Mouse (Mus musculus): ENCODE data around the gene Ap2a1. TPM values are rescaled to one million over a fixed set of nuclear protein-coding genes. Genes with fewer than 3 reads are reported as not detected.
A peak's percentile ranks its signal among the peaks of the same experiment; 100 is the strongest.

Ap2a1 gene
- polyA plus RNA-seq, 1 experiment from 2014 or later: 70.1 TPM

DNA sequence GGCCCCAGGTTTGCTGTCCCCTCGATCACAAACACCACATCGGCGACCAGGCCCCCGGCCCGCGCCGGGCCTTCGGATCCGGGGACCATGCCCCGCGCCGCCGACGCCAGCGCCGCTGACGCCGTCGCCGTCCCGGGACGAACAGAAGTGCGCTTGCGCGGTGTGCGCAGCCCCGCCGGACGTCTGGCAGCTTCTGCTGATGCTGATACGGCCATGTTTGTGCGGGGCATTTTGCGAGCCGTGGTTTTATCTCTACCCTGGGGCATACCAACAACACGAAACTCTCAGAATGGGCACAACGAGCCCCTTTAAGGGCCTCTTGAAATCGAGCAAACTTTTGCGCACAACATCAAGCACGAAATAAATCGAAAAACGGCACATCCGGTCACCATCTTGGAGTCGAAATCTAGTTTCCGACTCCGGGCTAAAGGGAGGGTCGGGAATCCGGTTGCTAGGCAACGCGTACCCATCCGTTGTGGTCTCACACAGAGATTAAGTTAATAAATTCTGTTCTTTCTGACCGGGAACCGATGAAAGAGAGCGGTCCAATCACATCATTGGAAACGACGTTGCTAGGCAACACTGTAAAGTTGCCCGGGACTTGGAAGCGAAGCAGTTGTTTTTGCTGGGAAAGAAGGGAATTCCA lies 36.9 kb downstream of the Ap2a1 start, which contains the start of gene Med25:
TSS of gene Med25 (minus strand) at position 437 of the 646 bp plus-strand sequence.
- under 1% methylated on average over 56 of the region's 56 CpGs for WGBS
- Histone ChIP-seq H3K27me3 (ENCODE audit: control insufficient read depth, insufficient read depth, low read length) (no peaks in the 10 kb centered on the region), H3K27ac (replicated peaks; ENCODE audit: low read depth, low read length) (peak within 1 kb of the TSS; percentile 90), H3K4me1 (ENCODE audit: control insufficient read depth, insufficient read depth, low read length) (peaks cover 4% of the 10 kb centered on the region; the same call in 1 of the 2 replicates), H3K36me3 (replicated peaks; ENCODE audit: control insufficient read depth, insufficient read depth, low read depth, low read length) (peaks cover 4% of the 10 kb centered on the region), H3K4me2 (ENCODE audit: low read depth, low read length) (peak within 1 kb of the TSS; percentile 88), H3K9me3 (replicated peaks; ENCODE audit: control insufficient read depth, low read length) (no peaks in the 10 kb centered on the region), H3K9ac (replicated peaks; ENCODE audit: low read length) (peak within 1 kb of the TSS; percentile 89), H3K4me3 (ENCODE audit: low read depth, low read length) (peak within 1 kb of the TSS; percentile 92)
- ATAC-seq (replicated peaks; ENCODE audit: insufficient number of reproducible peaks, low FRiP score, low TSS enrichment, low read depth) (peak; percentile 60), DNase-seq (ENCODE audit: low spot score) (peak; percentile 98)

DNA sequence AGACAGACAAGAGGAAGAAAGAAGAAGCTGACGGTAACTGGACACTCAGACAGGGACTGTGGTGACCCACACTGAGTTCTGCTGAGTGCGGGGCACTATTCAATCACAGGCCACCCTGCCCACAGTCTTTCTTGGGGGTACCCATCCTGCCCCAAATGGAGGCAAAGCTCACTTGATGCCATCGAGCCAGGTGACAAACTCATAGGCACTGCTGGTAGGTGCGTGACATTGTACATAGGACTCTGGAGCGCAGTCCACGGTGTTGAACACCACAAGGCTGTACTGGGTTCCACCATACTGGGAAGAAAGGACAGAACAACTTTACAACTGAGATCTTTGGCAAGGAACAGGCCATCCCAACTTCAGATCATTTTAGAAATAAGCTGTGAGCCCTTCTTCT lies 37.7 kb downstream of the Ap2a1 start:
- DNase-seq (ENCODE audit: low spot score) (no peak), ATAC-seq (replicated peaks; ENCODE audit: insufficient number of reproducible peaks, low FRiP score, low TSS enrichment, low read depth) (no peak)
- H3K36me3 ChIP-seq (replicated peaks; ENCODE audit: control insufficient read depth, insufficient read depth, low read depth, low read length): peaks cover 4% of the 10 kb centered on the region
- no peak overlapping the region for H3K27ac ChIP-seq (replicated peaks; ENCODE audit: low read depth, low read length)
- no peaks in the 10 kb centered on the region for H3K9me3 ChIP-seq (replicated peaks; ENCODE audit: control insufficient read depth, low read length)
- no peaks in the 10 kb centered on the region for H3K4me1 ChIP-seq (ENCODE audit: control insufficient read depth, insufficient read depth, low read length)
- H3K9ac ChIP-seq (replicated peaks; ENCODE audit: low read length): peak overlapping the region; percentile 89
- H3K4me2 ChIP-seq (ENCODE audit: low read depth, low read length): peak overlapping the region; percentile 88
- peak overlapping the region; percentile 92 for H3K4me3 ChIP-seq (ENCODE audit: low read depth, low read length)
- H3K27me3 ChIP-seq (ENCODE audit: control insufficient read depth, insufficient read depth, low read length): no peaks in the 10 kb centered on the region
- WGBS: 22% methylated on average over 6 of the region's 6 CpGs

- no peaks in the 10 kb centered on the region for H3K9me3 ChIP-seq (replicated peaks; ENCODE audit: control insufficient read depth, low read length)
- no peaks in the 10 kb centered on the region for H3K4me1 ChIP-seq (ENCODE audit: control insufficient read depth, insufficient read depth, low read length)
- ATAC-seq (replicated peaks; ENCODE audit: insufficient number of reproducible peaks, low FRiP score, low TSS enrichment, low read depth): no peak
- H3K4me2 ChIP-seq (ENCODE audit: low read depth, low read length): peak overlapping the region; percentile 88; the same call in 1 of the 2 replicates
- 89% methylated on average over 4 of the region's 4 CpGs for WGBS
- DNase-seq (ENCODE audit: low spot score): no peak
- no peak overlapping the region for H3K27ac ChIP-seq (replicated peaks; ENCODE audit: low read depth, low read length)
- H3K27me3 ChIP-seq (ENCODE audit: control insufficient read depth, insufficient read depth, low read length): no peaks in the 10 kb centered on the region
- peaks cover 4% of the 10 kb centered on the region for H3K36me3 ChIP-seq (replicated peaks; ENCODE audit: control insufficient read depth, insufficient read depth, low read depth, low read length)
- H3K4me3 ChIP-seq (ENCODE audit: low read depth, low read length): no peak overlapping the region; the same call in 1 of the 2 replicates
- no peak overlapping the region for H3K9ac ChIP-seq (replicated peaks; ENCODE audit: low read length)
Measured at GRCm38 (mm10) chr7:44890737-44891136, 38.6 kb downstream of the Ap2a1 start.

- DNase-seq (ENCODE audit: low spot score) (no peak), ATAC-seq (replicated peaks; ENCODE audit: insufficient number of reproducible peaks, low FRiP score, low TSS enrichment, low read depth) (no peak)
- H3K27ac ChIP-seq (replicated peaks; ENCODE audit: low read depth, low read length): no peak overlapping the region
- no peaks in the 10 kb centered on the region for H3K27me3 ChIP-seq (ENCODE audit: control insufficient read depth, insufficient read depth, low read length)
- 92% methylated on average over 6 of the region's 7 CpGs for WGBS
- H3K36me3 ChIP-seq (replicated peaks; ENCODE audit: control insufficient read depth, insufficient read depth, low read depth, low read length): peaks cover 4% of the 10 kb centered on the region
- no peak overlapping the region for H3K4me2 ChIP-seq (ENCODE audit: low read depth, low read length)
- no peaks in the 10 kb centered on the region for H3K4me1 ChIP-seq (ENCODE audit: control insufficient read depth, insufficient read depth, low read length)
- H3K9me3 ChIP-seq (replicated peaks; ENCODE audit: control insufficient read depth, low read length): no peaks in the 10 kb centered on the region
- H3K4me3 ChIP-seq (ENCODE audit: low read depth, low read length): no peak overlapping the region
- H3K9ac ChIP-seq (replicated peaks; ENCODE audit: low read length): no peak overlapping the region
Measured at GRCm38 (mm10) chr7:44890180-44890579, 39.1 kb downstream of the Ap2a1 start.

- no peak overlapping the region for H3K4me2 ChIP-seq (ENCODE audit: low read depth, low read length)
- WGBS: 95% methylated on average over 13 of the region's 13 CpGs
- no peak overlapping the region for H3K9ac ChIP-seq (replicated peaks; ENCODE audit: low read length)
- H3K27me3 ChIP-seq (ENCODE audit: control insufficient read depth, insufficient read depth, low read length): no peaks in the 10 kb centered on the region
- no peaks in the 10 kb centered on the region for H3K4me1 ChIP-seq (ENCODE audit: control insufficient read depth, insufficient read depth, low read length)
- no peak overlapping the region for H3K27ac ChIP-seq (replicated peaks; ENCODE audit: low read depth, low read length)
- H3K9me3 ChIP-seq (replicated peaks; ENCODE audit: control insufficient read depth, low read length): no peaks in the 10 kb centered on the region
- DNase-seq (ENCODE audit: low spot score): no peak
- H3K36me3 ChIP-seq (replicated peaks; ENCODE audit: control insufficient read depth, insufficient read depth, low read depth, low read length): peaks cover 14% of the 10 kb centered on the region
- ATAC-seq (replicated peaks; ENCODE audit: insufficient number of reproducible peaks, low FRiP score, low TSS enrichment, low read depth): no peak
- H3K4me3 ChIP-seq (ENCODE audit: low read depth, low read length): no peak overlapping the region
Measured at GRCm38 (mm10) chr7:44888256-44889105, 40.8 kb downstream of the Ap2a1 start.

DNA sequence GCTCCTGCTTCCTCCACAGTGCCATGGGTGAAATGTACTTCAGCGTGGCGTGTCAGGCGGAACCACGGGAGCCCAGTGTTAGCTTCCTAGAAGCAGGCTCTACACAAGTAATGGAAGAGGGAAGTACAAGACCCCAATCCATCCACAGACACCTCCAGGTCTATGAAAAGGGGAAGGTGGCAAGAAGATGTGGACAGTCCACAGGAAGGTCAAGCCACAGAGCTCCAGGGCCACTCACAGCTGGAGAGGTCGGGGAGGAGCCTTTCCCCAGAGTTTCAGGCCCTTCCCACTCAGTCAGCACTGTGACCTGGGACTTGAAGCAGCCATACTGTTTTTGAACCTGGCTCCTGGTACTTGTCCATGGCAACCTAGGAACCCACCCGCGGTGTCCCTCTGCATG lies 42.3 kb downstream of the Ap2a1 start:
- no peaks in the 10 kb centered on the region for H3K27me3 ChIP-seq (ENCODE audit: control insufficient read depth, insufficient read depth, low read length)
- ATAC-seq (replicated peaks; ENCODE audit: insufficient number of reproducible peaks, low FRiP score, low TSS enrichment, low read depth) (no peak), DNase-seq (ENCODE audit: low spot score) (no peak)
- no peaks in the 10 kb centered on the region for H3K9me3 ChIP-seq (replicated peaks; ENCODE audit: control insufficient read depth, low read length)
- peaks cover 14% of the 10 kb centered on the region for H3K36me3 ChIP-seq (replicated peaks; ENCODE audit: control insufficient read depth, insufficient read depth, low read depth, low read length)
- H3K4me3 ChIP-seq (ENCODE audit: low read depth, low read length): no peak overlapping the region
- no peak overlapping the region for H3K27ac ChIP-seq (replicated peaks; ENCODE audit: low read depth, low read length)
- H3K4me1 ChIP-seq (ENCODE audit: control insufficient read depth, insufficient read depth, low read length): no peaks in the 10 kb centered on the region
- WGBS: 92% methylated on average over 7 of the region's 7 CpGs
- no peak overlapping the region for H3K9ac ChIP-seq (replicated peaks; ENCODE audit: low read length)
- H3K4me2 ChIP-seq (ENCODE audit: low read depth, low read length): no peak overlapping the region

DNA sequence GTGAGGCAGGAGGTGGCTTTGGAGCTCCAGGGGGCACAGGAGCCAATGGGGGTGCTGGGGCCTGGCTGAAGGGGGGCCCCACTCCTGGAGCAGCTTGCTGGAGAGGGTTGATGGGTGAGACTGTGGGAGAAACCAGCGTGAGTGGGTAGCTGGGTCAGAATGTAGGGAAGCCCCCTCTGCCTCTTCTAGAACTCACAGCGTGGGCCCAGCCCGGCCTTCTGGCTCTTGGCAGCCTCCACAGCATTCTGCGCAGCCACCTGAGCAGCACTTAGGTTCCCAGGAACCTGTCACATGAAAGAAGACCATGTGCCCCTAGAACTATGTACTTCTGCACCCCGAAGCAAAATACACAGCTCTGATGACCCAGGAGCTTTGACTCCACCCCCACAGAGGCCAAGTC lies 44.7 kb downstream of the Ap2a1 start:
- 92% methylated on average over 5 of the region's 5 CpGs for WGBS

GRCm38 (mm10) chr7:44883036-44883435 lies 46.3 kb downstream of the Ap2a1 start:
- no peak overlapping the region for H3K9ac ChIP-seq (replicated peaks; ENCODE audit: low read length)
- no peak overlapping the region for H3K4me2 ChIP-seq (ENCODE audit: low read depth, low read length)
- peaks cover 23% of the 10 kb centered on the region for H3K36me3 ChIP-seq (replicated peaks; ENCODE audit: control insufficient read depth, insufficient read depth, low read depth, low read length)
- H3K27me3 ChIP-seq (ENCODE audit: control insufficient read depth, insufficient read depth, low read length): no peaks in the 10 kb centered on the region
- WGBS: 96% methylated on average over 3 of the region's 3 CpGs
- no peak overlapping the region for H3K27ac ChIP-seq (replicated peaks; ENCODE audit: low read depth, low read length)
- H3K4me1 ChIP-seq (ENCODE audit: control insufficient read depth, insufficient read depth, low read length): no peaks in the 10 kb centered on the region
- ATAC-seq (replicated peaks; ENCODE audit: insufficient number of reproducible peaks, low FRiP score, low TSS enrichment, low read depth) (no peak), DNase-seq (ENCODE audit: low spot score) (no peak)
- H3K4me3 ChIP-seq (ENCODE audit: low read depth, low read length): no peak overlapping the region
- no peaks in the 10 kb centered on the region for H3K9me3 ChIP-seq (replicated peaks; ENCODE audit: control insufficient read depth, low read length)

More for the DNA sequence above, 44.7 kb downstream of the Ap2a1 start:
- H3K4me3 ChIP-seq (ENCODE audit: low read depth, low read length): no peak overlapping the region
- no peaks in the 10 kb centered on the region for H3K4me1 ChIP-seq (ENCODE audit: control insufficient read depth, insufficient read depth, low read length)
- H3K36me3 ChIP-seq (replicated peaks; ENCODE audit: control insufficient read depth, insufficient read depth, low read depth, low read length): peaks cover 22% of the 10 kb centered on the region
- H3K4me2 ChIP-seq (ENCODE audit: low read depth, low read length): no peak overlapping the region
- 0 out of 2 replicates have a peak, but pooled peaks have one; percentile 8 for ATAC-seq (replicated peaks; ENCODE audit: insufficient number of reproducible peaks, low FRiP score, low TSS enrichment, low read depth)
- H3K9ac ChIP-seq (replicated peaks; ENCODE audit: low read length): no peak overlapping the region
- H3K27ac ChIP-seq (replicated peaks; ENCODE audit: low read depth, low read length): no peak overlapping the region
- no peaks in the 10 kb centered on the region for H3K9me3 ChIP-seq (replicated peaks; ENCODE audit: control insufficient read depth, low read length)
- no peaks in the 10 kb centered on the region for H3K27me3 ChIP-seq (ENCODE audit: control insufficient read depth, insufficient read depth, low read length)
- no peak for DNase-seq (ENCODE audit: low spot score)

Data from embryonic facial prominence, embryonic 11.5 days (tissue).